Mouse (Mus musculus) thymus, adult 2 months (tissue): ENCODE data around the gene Taok3.
A peak's percentile ranks its signal among the peaks of the same experiment; 100 is the strongest.

Experiments
- CTCF ChIP-seq: fragments of 200-500 bp; IDR thresholded peaks from 2 replicates; pipeline ENCODE4 v1.5.1; 2012; ENCODE audit warnings: mild to moderate bottlenecking, control low read depth, low read length, moderate library complexity, borderline replicate concordance; ENCODE audit not compliant: control insufficient read depth, poor library complexity, insufficient read depth; ENCODE audit errors: extremely low read depth
- POLR2A ChIP-seq: fragments of 200-500 bp; IDR thresholded peaks from 2 replicates; pipeline ENCODE4 v1.6.1; 2012; ENCODE audit warnings: mild to moderate bottlenecking, low read length, control low read depth, moderate library complexity; ENCODE audit not compliant: control insufficient read depth, poor library complexity, insufficient read depth; ENCODE audit errors: extremely low read depth

GRCm38 (mm10) chr5:117109522-117109921 is 10.4 kb upstream of the Taok3 start:
- TF ChIP-seq CTCF: 0 out of 2 replicates have a peak, but pooled peaks have one; percentile 16
- no peak for TF ChIP-seq POLR2A
